ENCODE assay signal across 26 mouse cellular contexts in genomic region chr10:14120512-14120911, GRCm38 (mm10).
DNase-seq lines count a peak whose midpoint lies in the region; ATAC-seq and TF ChIP-seq lines count a peak whose summit lies in the region.
"Had no signal": no experiment of that assay in that cellular context is flagged by ENCODE, and none has a peak within 500 bp of the region (broad histone marks: within the 10 kb centered on the region; RNA-seq: fewer than 3 reads in every experiment).

No protein-coding gene starts in this region.

- TF ChIP-seq CTCF in layer of hippocampus, adult 2 months (conservative IDR thresholded peaks at IDR 0.05) = no peak
- no peak for TF ChIP-seq CTCF in cortical plate, adult 2 months (IDR thresholded peaks at IDR 0.05; ENCODE audit: extremely low read depth, insufficient read depth, low read length)

- no peak overlapping the region for H3K4me2 ChIP-seq in forebrain, embryonic 16.5 days (ENCODE audit: low read length)
- no peak overlapping the region for H3K4me2 ChIP-seq in forebrain, embryonic 11.5 days (ENCODE audit: low read depth, low read length, severe bottlenecking)
- H3K4me2 ChIP-seq: embryonic facial prominence, embryonic 13.5 days; heart, embryonic 11.5 days; hindbrain, embryonic 12.5 days; hindbrain, embryonic 15.5 days had no signal

- peak overlapping the region; percentile 60 for H3K27ac ChIP-seq in forebrain, embryonic 16.5 days (ENCODE audit: low read length)
- H3K27ac ChIP-seq in forebrain, embryonic 11.5 days (ENCODE audit: low read depth, low read length) = no peak overlapping the region
- H3K27ac ChIP-seq in layer of hippocampus, adult 2 months = peak overlapping the region; percentile 81
- peak overlapping the region; percentile 63 for H3K27ac ChIP-seq in cortical plate, adult 2 months (ENCODE audit: insufficient read depth, low read length)
- H3K27ac ChIP-seq: embryonic facial prominence, embryonic 10.5 days; embryonic facial prominence, embryonic 13.5 days; gastrocnemius, adult 2 months; hindbrain, embryonic 12.5 days; hindbrain, embryonic 15.5 days had no signal

- no peaks in the 10 kb centered on the region for H3K36me3 ChIP-seq in forebrain, embryonic 16.5 days (ENCODE audit: control insufficient read depth, insufficient read depth)
- H3K36me3 ChIP-seq in forebrain, embryonic 11.5 days (ENCODE audit: control insufficient read depth, insufficient read depth, low read length) = no peaks in the 10 kb centered on the region
- H3K36me3 ChIP-seq: embryonic facial prominence, embryonic 10.5 days; embryonic facial prominence, embryonic 13.5 days; G1E; hindbrain, embryonic 12.5 days; hindbrain, embryonic 15.5 days had no signal

- no peak for DNase-seq in forebrain, embryonic 11.5 days (ENCODE audit: low spot score)
- DNase-seq in layer of hippocampus, adult 2 months (ENCODE audit: low spot score in 2 of 2) = peak in 1 of 2 experiments; percentile 45
- no peak for DNase-seq in layer of hippocampus, postnatal 25 days (ENCODE audit: extremely low spot score in 1 of 2, low spot score in 1 of 2)
- DNase-seq in kidney, postnatal 36 days = no peak
- DNase-seq: adrenal gland, postnatal 10 days; adrenal gland, postnatal 36 days; B cell, adult 2 months; cerebellum, adult 11 months; cerebellum, adult 2 months; cerebellum, adult 9-11 months; cerebellum, postnatal 25 days; embryo, embryonic 11 days; gastrocnemius, adult 2 months; gastrocnemius, postnatal 14 days had no signal

- 83% methylated on average over 3 of the region's 3 CpGs for WGBS in forebrain, embryonic 16.5 days
- 94% methylated on average over 3 of the region's 3 CpGs for WGBS in forebrain, embryonic 11.5 days

- no peaks in the 10 kb centered on the region for H3K9me3 ChIP-seq in forebrain, embryonic 16.5 days (ENCODE audit: control insufficient read depth, low read length)
- H3K9me3 ChIP-seq in forebrain, embryonic 11.5 days (ENCODE audit: control insufficient read depth, low read length) = no peaks in the 10 kb centered on the region
- H3K9me3 ChIP-seq: embryonic facial prominence, embryonic 10.5 days; embryonic facial prominence, embryonic 13.5 days; G1E; hindbrain, embryonic 12.5 days; hindbrain, embryonic 15.5 days had no signal

- no peak overlapping the region for H3K9ac ChIP-seq in forebrain, embryonic 16.5 days (replicated peaks; ENCODE audit: low read depth, low read length)
- no peak overlapping the region for H3K9ac ChIP-seq in forebrain, embryonic 11.5 days (ENCODE audit: low read length)
- H3K9ac ChIP-seq: embryonic facial prominence, embryonic 13.5 days; hindbrain, embryonic 12.5 days; hindbrain, embryonic 15.5 days had no signal

- no peak for ATAC-seq in forebrain, embryonic 16.5 days
- no peak for ATAC-seq in forebrain, embryonic 11.5 days (replicated peaks; ENCODE audit: low FRiP score)
- ATAC-seq: intestine, postnatal 0 days; Patski had no signal

- no peak for TF ChIP-seq POLR2A in cortical plate, adult 2 months (IDR thresholded peaks at IDR 0.05; ENCODE audit: extremely low read depth, insufficient read depth, low read length)

- 0 out of 2 replicates have a peak, but pooled peaks cover 2% of the 10 kb centered on the region for H3K4me1 ChIP-seq in forebrain, embryonic 16.5 days (replicated peaks; ENCODE audit: control insufficient read depth, insufficient read depth, low read length)
- H3K4me1 ChIP-seq in forebrain, embryonic 11.5 days (replicated peaks; ENCODE audit: control insufficient read depth, insufficient read depth, low read length) = no peaks in the 10 kb centered on the region
- peaks cover 9% of the 10 kb centered on the region for H3K4me1 ChIP-seq in cortical plate, adult 2 months (ENCODE audit: control insufficient read depth, insufficient read depth, low read length)
- H3K4me1 ChIP-seq: embryonic facial prominence, embryonic 10.5 days; embryonic facial prominence, embryonic 13.5 days; hindbrain, embryonic 12.5 days; hindbrain, embryonic 15.5 days had no signal

- no peak overlapping the region for H3K4me3 ChIP-seq in forebrain, embryonic 16.5 days (replicated peaks; ENCODE audit: low read length)
- no peak overlapping the region for H3K4me3 ChIP-seq in forebrain, embryonic 11.5 days (ENCODE audit: low read depth, low read length)
- no peak overlapping the region for H3K4me3 ChIP-seq in layer of hippocampus, adult 2 months
- H3K4me3 ChIP-seq in cortical plate, adult 2 months (ENCODE audit: insufficient read depth, low read length) = no peak overlapping the region
- H3K4me3 ChIP-seq: embryonic facial prominence, embryonic 10.5 days; embryonic facial prominence, embryonic 13.5 days; erythroblast, embryonic 14.5 days; gastrocnemius, adult 2 months; hindbrain, embryonic 12.5 days; hindbrain, embryonic 15.5 days had no signal

- no peaks in the 10 kb centered on the region for H3K27me3 ChIP-seq in forebrain, embryonic 16.5 days (replicated peaks; ENCODE audit: control insufficient read depth, insufficient read depth, low read length)
- no peaks in the 10 kb centered on the region for H3K27me3 ChIP-seq in forebrain, embryonic 11.5 days (ENCODE audit: control insufficient read depth, insufficient read depth, low read length)
- H3K27me3 ChIP-seq: CH12.LX; embryonic facial prominence, embryonic 13.5 days; hindbrain, embryonic 12.5 days; hindbrain, embryonic 15.5 days; Patski had no signal
